Mouse (Mus musculus): Measurements from ENCODE around the gene Dgkz. TPM values are rescaled to one million over a fixed set of nuclear protein-coding genes. Genes with fewer than 3 reads are reported as not detected.
A peak's percentile ranks its signal among the peaks of the same experiment; 100 is the strongest.

Dgkz gene
- total RNA-seq, 2 experiments from 2014 or later: 64.4 to 72.1 TPM

GRCm38 (mm10) chr2:91920130-91920529 lies 55.5 kb downstream of the Dgkz start:
- no peak for DNase-seq

- no peak for DNase-seq
Measured at GRCm38 (mm10) chr2:91917096-91917495, 58.6 kb downstream of the Dgkz start.

- no peak for DNase-seq
Measured at GRCm38 (mm10) chr2:91916346-91916977, 59.2 kb downstream of the Dgkz start.

GRCm38 (mm10) chr2:91913328-91914110 lies 62.1 kb downstream of the Dgkz start:
- DNase-seq: no peak

GRCm38 (mm10) chr2:91912616-91913015 lies 63.0 kb downstream of the Dgkz start:
- DNase-seq: no peak

- peak; percentile 72 for DNase-seq
Measured at GRCm38 (mm10) chr2:91906141-91906540, 69.5 kb downstream of the Dgkz start.

- DNase-seq: no peak
Measured at GRCm38 (mm10) chr2:91904618-91905307, 70.9 kb downstream of the Dgkz start.

GRCm38 (mm10) chr2:91903171-91903925 lies 72.3 kb downstream of the Dgkz start:
- DNase-seq: no peak

GRCm38 (mm10) chr2:91902336-91902735 lies 73.3 kb downstream of the Dgkz start:
- DNase-seq: no peak

GRCm38 (mm10) chr2:91900431-91900830 lies 75.2 kb downstream of the Dgkz start:
- DNase-seq: no peak

- DNase-seq: no peak
Measured at GRCm38 (mm10) chr2:91899141-91899540, 76.5 kb downstream of the Dgkz start.

- DNase-seq: no peak
Measured at GRCm38 (mm10) chr2:91897968-91898367, 77.7 kb downstream of the Dgkz start.

- DNase-seq: no peak
Measured at GRCm38 (mm10) chr2:91895401-91895800, 80.3 kb downstream of the Dgkz start.

GRCm38 (mm10) chr2:91894716-91895115 lies 80.9 kb downstream of the Dgkz start:
- DNase-seq: no peak

GRCm38 (mm10) chr2:91884616-91885015 lies 91.0 kb downstream of the Dgkz start:
- DNase-seq: no peak

- DNase-seq: no peak
Measured at GRCm38 (mm10) chr2:91883961-91884360, 91.7 kb downstream of the Dgkz start.

Small RNAs within 50 kb of the gene (microRNA-seq; reads per million reads assigned to microRNA genes)
- gene Mir6999: not detected

Other genes starting within 250 kb of the Dgkz start
- 10 to 100 TPM; 24.4 to 30.9 TPM for gene Ambra1, start 245.7 kb downstream of the Dgkz start, total RNA-seq (2021)
- under 1 TPM; 0.18 to 0.27 TPM for gene Chrm4, start 48.6 kb downstream of the Dgkz start, total RNA-seq (2021)
- gene Mdk, start 43.6 kb downstream of the Dgkz start, total RNA-seq (2021): 10 to 100 TPM; 30.8 to 36.7 TPM
- gene Gm9821, start 30.2 kb downstream of the Dgkz start, total RNA-seq (2021): not detected
- 10 to 100 TPM; 11.7 to 16.7 TPM for gene Creb3l1, start 48.6 kb upstream of the Dgkz start, total RNA-seq (2021)
- gene Phf21a, start 117.3 kb upstream of the Dgkz start, total RNA-seq (2021): 10 to 100 TPM; 54.6 to 82.5 TPM